ENCODE assay signal across 27 mouse cellular contexts in genomic region chr7:107536516-107536915, GRCm38 (mm10). TPM values are rescaled to one million over a fixed set of nuclear protein-coding genes. Genes with fewer than 3 reads are reported as not detected.
A peak's percentile ranks its signal among the peaks of the same experiment; 100 is the strongest.
DNase-seq lines count a peak whose midpoint lies in the region; ATAC-seq lines count a peak whose summit lies in the region.
"Had no signal": no experiment of that assay in that cellular context is flagged by ENCODE, and none has a peak within 500 bp of the region (broad histone marks: within the 10 kb centered on the region; RNA-seq: fewer than 3 reads in every experiment).

No protein-coding gene starts in this region.

- no peak overlapping the region for H3K4me3 ChIP-seq in forebrain, embryonic 14.5 days (ENCODE audit: low read depth, low read length)
- H3K4me3 ChIP-seq in forebrain, embryonic 15.5 days: no peak overlapping the region
- H3K4me3 ChIP-seq: embryonic facial prominence, embryonic 15.5 days; forebrain, embryonic 12.5 days; hindbrain, embryonic 12.5 days; hindbrain, embryonic 15.5 days had no signal

- peak; percentile 10 for DNase-seq in forebrain, embryonic 14.5 days (ENCODE audit: low spot score)
- DNase-seq in Muller cell, postnatal 12 days (ENCODE audit: inconsistent ontology term): peak; percentile 83
- peak; percentile 23 for DNase-seq in retina, embryonic 14.5 days (ENCODE audit: low spot score)
- no peak for DNase-seq in frontal cortex, adult 2 months (ENCODE audit: extremely low spot score in 1 of 2, low spot score in 1 of 2)
- no peak for DNase-seq in left cerebral cortex, postnatal 36 days (ENCODE audit: low spot score in 2 of 2)
- DNase-seq: adrenal gland, adult 2 months; adrenal gland, postnatal 14 days; B cell, adult 2 months; cerebellum, adult 11 months; cerebellum, adult 2 months; cerebellum, adult 9-11 months; cerebellum, postnatal 25 days; embryo, embryonic 11 days; gastrocnemius, postnatal 10 days; gastrocnemius, postnatal 36 days; heart, adult 11 months; kidney, adult 2 months had no signal

- WGBS in forebrain, embryonic 14.5 days: 27% methylated on average over 6 of the region's 6 CpGs
- WGBS in forebrain, embryonic 15.5 days: 22% methylated on average over 6 of the region's 6 CpGs

- no peak overlapping the region for H3K9ac ChIP-seq in forebrain, embryonic 14.5 days (ENCODE audit: low read length)
- no peak overlapping the region for H3K9ac ChIP-seq in forebrain, embryonic 15.5 days (replicated peaks)
- H3K9ac ChIP-seq: embryonic facial prominence, embryonic 15.5 days; forebrain, embryonic 12.5 days; hindbrain, embryonic 12.5 days; hindbrain, embryonic 15.5 days had no signal

- H3K9me3 ChIP-seq in forebrain, embryonic 14.5 days (replicated peaks; ENCODE audit: control insufficient read depth, low read length): no peaks in the 10 kb centered on the region
- H3K9me3 ChIP-seq in forebrain, embryonic 15.5 days: no peaks in the 10 kb centered on the region
- H3K9me3 ChIP-seq: embryonic facial prominence, embryonic 15.5 days; forebrain, embryonic 12.5 days; hindbrain, embryonic 12.5 days; hindbrain, embryonic 15.5 days had no signal

- no peaks in the 10 kb centered on the region for H3K4me1 ChIP-seq in forebrain, embryonic 14.5 days (ENCODE audit: control insufficient read depth, insufficient read depth, low read length)
- H3K4me1 ChIP-seq in forebrain, embryonic 15.5 days: no peaks in the 10 kb centered on the region
- H3K4me1 ChIP-seq: embryonic facial prominence, embryonic 15.5 days; forebrain, embryonic 12.5 days; hindbrain, embryonic 12.5 days; hindbrain, embryonic 15.5 days had no signal

- no peak overlapping the region for H3K4me2 ChIP-seq in forebrain, embryonic 14.5 days (ENCODE audit: low read length)
- H3K4me2 ChIP-seq in forebrain, embryonic 15.5 days (replicated peaks): no peak overlapping the region
- H3K4me2 ChIP-seq: embryonic facial prominence, embryonic 15.5 days; forebrain, embryonic 12.5 days; heart, embryonic 11.5 days; hindbrain, embryonic 12.5 days; hindbrain, embryonic 15.5 days had no signal

- no peak for ATAC-seq in forebrain, embryonic 14.5 days
- ATAC-seq in forebrain, embryonic 15.5 days (replicated peaks): no peak
- ATAC-seq: intestine, postnatal 0 days had no signal

- intact Hi-C loops in left cerebral cortex, postnatal 36 days (cut with DNase I): no loop called here

- H3K36me3 ChIP-seq in forebrain, embryonic 14.5 days (ENCODE audit: control insufficient read depth, insufficient read depth, low read length): no peaks in the 10 kb centered on the region
- H3K36me3 ChIP-seq in forebrain, embryonic 15.5 days: no peaks in the 10 kb centered on the region
- H3K36me3 ChIP-seq: embryonic facial prominence, embryonic 15.5 days; forebrain, embryonic 12.5 days; hindbrain, embryonic 12.5 days; hindbrain, embryonic 15.5 days had no signal

- no peak overlapping the region for H3K27ac ChIP-seq in forebrain, embryonic 14.5 days (ENCODE audit: low read depth, low read length)
- H3K27ac ChIP-seq in forebrain, embryonic 15.5 days (replicated peaks): no peak overlapping the region
- H3K27ac ChIP-seq: embryonic facial prominence, embryonic 15.5 days; forebrain, embryonic 12.5 days; hindbrain, embryonic 12.5 days; hindbrain, embryonic 15.5 days had no signal

- no peaks in the 10 kb centered on the region for H3K27me3 ChIP-seq in forebrain, embryonic 14.5 days (replicated peaks; ENCODE audit: control insufficient read depth, insufficient read depth, low read length)
- H3K27me3 ChIP-seq in forebrain, embryonic 15.5 days: no peaks in the 10 kb centered on the region
- H3K27me3 ChIP-seq: CH12.LX; embryonic facial prominence, embryonic 15.5 days; forebrain, embryonic 12.5 days; hindbrain, embryonic 12.5 days; hindbrain, embryonic 15.5 days had no signal

RNA-seq across cellular contexts. Expression of gene Olfml1, which starts 30.7 kb away (rescaled TPM):
- 3.5 and 4.1 TPM in 2 replicates for polyA plus RNA-seq in forebrain, embryonic 14.5 days (2014; fragmentation: Nextera tagmentation; extraction: Ambion mirVana)
- 2.2 and 2.7 TPM in 2 replicates for polyA plus RNA-seq in forebrain, embryonic 15.5 days (2015; fragmentation: Nextera tagmentation; extraction: Ambion mirVana)
- polyA plus RNA-seq in frontal cortex, adult 2 months (2012; rRNA removed): 10.2 and 10.8 TPM in 2 replicates
- total RNA-seq in left cerebral cortex, postnatal 36 days (2021): 10 to 100 TPM in 1 of 2 experiments, 1 to 10 TPM in 1; 9.2 to 11.2 TPM
- total RNA-seq: CH12.LX; hematopoietic stem cell, adult 5-6 weeks; MEL had no signal

RNA-seq across cellular contexts. Expression of gene Ppfibp2, which starts 58.5 kb away (rescaled TPM):
- polyA plus RNA-seq in forebrain, embryonic 14.5 days (2014; fragmentation: Nextera tagmentation; extraction: Ambion mirVana): 1.6 and 1.8 TPM in 2 replicates
- polyA plus RNA-seq in forebrain, embryonic 15.5 days (2015; fragmentation: Nextera tagmentation; extraction: Ambion mirVana): 1.3 and 1.6 TPM in 2 replicates
- 6.7 and 8.0 TPM in 2 replicates for polyA plus RNA-seq in frontal cortex, adult 2 months (2012; rRNA removed)
- total RNA-seq in left cerebral cortex, postnatal 36 days (2021): 1 to 10 TPM; 5.2 to 7.0 TPM
- total RNA-seq: MEL had no signal

Comparison
In these comparisons a context has a peak if more than half of its experiments do, and no peak if none do; other contexts are left out.
1. DNase-seq: peak in forebrain, embryonic 14.5 days (single experiment), Muller cell, postnatal 12 days (single experiment) and retina, embryonic 14.5 days (single experiment); none in frontal cortex, adult 2 months (0 of 2) and left cerebral cortex, postnatal 36 days (0 of 2).